Mouse (Mus musculus) thymus, postnatal 10 days (tissue): ENCODE results near the gene Arhgap44.

Experiments used
- DNase-seq, 2 experiments: peaks; one replicate each; pipeline ENCODE4 v3.0.0; 2021; ENCODE audit warnings: low spot score in 2 of 2

Gene Arhgap44

GRCm38 (mm10) chr11:65088451-65089222, 74.1 kb downstream of the Arhgap44 start:
- DNase-seq: no peak

GRCm38 (mm10) chr11:65080761-65081160, 82.0 kb downstream of the Arhgap44 start:
- no peak for DNase-seq

- no peak for DNase-seq
Measured at GRCm38 (mm10) chr11:65080274-65080673, 82.5 kb downstream of the Arhgap44 start.

- DNase-seq: no peak
Measured at GRCm38 (mm10) chr11:65069609-65070008, 93.2 kb downstream of the Arhgap44 start.

GRCm38 (mm10) chr11:65069051-65069450, 93.7 kb downstream of the Arhgap44 start:
- DNase-seq: no peak

GRCm38 (mm10) chr11:65065201-65065600, 97.6 kb downstream of the Arhgap44 start:
- DNase-seq: no peak

GRCm38 (mm10) chr11:65061437-65061836, 101.3 kb downstream of the Arhgap44 start:
- no peak for DNase-seq

GRCm38 (mm10) chr11:65059531-65059930, 103.2 kb downstream of the Arhgap44 start:
- DNase-seq: no peak

- DNase-seq: no peak
Measured at GRCm38 (mm10) chr11:65058224-65058908, 104.4 kb downstream of the Arhgap44 start.

GRCm38 (mm10) chr11:65055596-65055995, 107.2 kb downstream of the Arhgap44 start:
- DNase-seq: no peak

GRCm38 (mm10) chr11:65054216-65054615, 108.5 kb downstream of the Arhgap44 start:
- no peak for DNase-seq

- no peak for DNase-seq
Measured at GRCm38 (mm10) chr11:65050819-65051218, 111.9 kb downstream of the Arhgap44 start.

GRCm38 (mm10) chr11:65049090-65049489, 113.7 kb downstream of the Arhgap44 start:
- no peak for DNase-seq

GRCm38 (mm10) chr11:65040556-65040955, 122.2 kb downstream of the Arhgap44 start:
- no peak for DNase-seq

- no peak for DNase-seq
Measured at GRCm38 (mm10) chr11:65039517-65040095, 123.2 kb downstream of the Arhgap44 start.

GRCm38 (mm10) chr11:65038996-65039395, 123.8 kb downstream of the Arhgap44 start:
- DNase-seq: no peak

- no peak for DNase-seq
Measured at GRCm38 (mm10) chr11:65032221-65032620, 130.5 kb downstream of the Arhgap44 start.

- DNase-seq: no peak
Measured at GRCm38 (mm10) chr11:65030201-65030600, 132.6 kb downstream of the Arhgap44 start.

- DNase-seq: no peak
Measured at GRCm38 (mm10) chr11:65028049-65028448, 134.7 kb downstream of the Arhgap44 start.

GRCm38 (mm10) chr11:65022771-65023170, 140.0 kb downstream of the Arhgap44 start:
- no peak for DNase-seq

- DNase-seq: no peak
Measured at GRCm38 (mm10) chr11:65020744-65021143, 142.0 kb downstream of the Arhgap44 start.

- DNase-seq: no peak
Measured at GRCm38 (mm10) chr11:65016754-65017153, 146.0 kb downstream of the Arhgap44 start.

- DNase-seq: no peak
Measured at GRCm38 (mm10) chr11:65013906-65014305, 148.9 kb downstream of the Arhgap44 start.
